Mouse (Mus musculus): ENCODE results near the gene Tbc1d16. TPM values are rescaled to one million over a fixed set of nuclear protein-coding genes. Genes with fewer than 3 reads are reported as not detected.

The Tbc1d16 gene
- polyA plus RNA-seq (2012; fragmentation: generic; extraction: Trizol) = 1 to 10 TPM in 1 of 2 experiments, under 1 TPM in 1; 0.36 to 3.0 TPM

DNA sequence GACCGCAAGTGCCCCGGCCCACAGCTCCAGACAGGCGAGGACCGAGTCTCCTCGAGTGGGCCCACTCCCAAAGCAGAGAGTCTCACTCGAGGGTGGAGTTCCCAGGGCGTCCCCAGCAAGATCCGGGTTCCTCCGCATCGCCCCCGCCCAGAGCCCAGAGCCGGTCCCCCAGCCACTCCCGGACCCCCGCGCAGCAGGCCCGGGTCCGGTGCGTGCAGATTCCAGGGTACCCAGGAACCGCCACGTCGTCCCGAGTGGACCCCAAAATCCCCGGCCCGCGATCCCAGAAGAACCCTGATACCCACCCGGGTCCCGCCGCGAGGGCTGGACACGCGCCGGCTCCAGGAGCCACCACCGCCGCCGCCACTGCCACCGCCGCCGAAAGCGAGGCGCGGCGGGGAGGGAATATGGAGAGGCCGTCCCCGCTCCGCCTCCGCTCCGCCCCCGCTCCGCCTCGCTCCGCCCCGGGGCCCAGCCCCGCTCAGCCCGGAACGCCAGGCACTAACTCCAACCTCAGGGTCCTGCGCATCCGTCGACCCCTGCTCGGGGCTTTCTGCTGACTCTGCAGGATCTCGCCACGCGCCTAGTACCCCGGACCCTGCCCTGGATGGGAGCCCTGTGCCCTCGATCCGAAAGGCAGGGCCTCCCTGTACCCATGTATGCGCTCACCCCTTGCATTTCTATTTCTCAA lies at the start of gene Tbc1d16, which contains the start of gene Ccdc40:
Tbc1d16 (minus strand) TSS at position 409 of the 691 bp plus-strand sequence.
Ccdc40 (plus strand) TSS at position 482 of the 691 bp plus-strand sequence.

GRCm38 (mm10) chr11:119267768-119268556 lies 39.7 kb upstream of the Tbc1d16 start, which contains the start of gene Gaa:
TSS of gene Gaa (plus strand) at chr11:119267887.

Other genes with a start within 250 kb of the Tbc1d16 start
- gene Enpp7, start 240.3 kb downstream of the Tbc1d16 start, polyA plus RNA-seq (2012; fragmentation: generic; extraction: Trizol) = not detected
- gene Cbx2, start 205.5 kb downstream of the Tbc1d16 start, polyA plus RNA-seq (2012; fragmentation: generic; extraction: Trizol) = 10 to 100 TPM in 1 of 2 experiments, 1 to 10 TPM in 1; 8.1 to 13.4 TPM
- 10 to 100 TPM in 1 of 2 experiments, 1 to 10 TPM in 1; 4.6 to 18.0 TPM for gene Cbx8, start 187.5 kb downstream of the Tbc1d16 start, polyA plus RNA-seq (2012; fragmentation: generic; extraction: Trizol)
- gene Cbx4, start 142.3 kb downstream of the Tbc1d16 start, polyA plus RNA-seq (2012; fragmentation: generic; extraction: Trizol) = 10 to 100 TPM in 1 of 2 experiments, 1 to 10 TPM in 1; 3.0 to 17.4 TPM
- under 1 TPM; 0.05 to 0.17 TPM for gene Ccdc40, start 73 bp upstream of the Tbc1d16 start, polyA plus RNA-seq (2012; fragmentation: generic; extraction: Trizol)
- 100 to 1,000 TPM in 1 of 2 experiments, 10 to 100 TPM in 1; 27.1 to 143 TPM for gene Gaa, start 39.4 kb upstream of the Tbc1d16 start, polyA plus RNA-seq (2012; fragmentation: generic; extraction: Trizol)
- 100 to 1,000 TPM; 278 to 525 TPM for gene Eif4a3, start 71.6 kb upstream of the Tbc1d16 start, polyA plus RNA-seq (2012; fragmentation: generic; extraction: Trizol)
- gene Card14, start 79.3 kb upstream of the Tbc1d16 start, polyA plus RNA-seq (2012; fragmentation: generic; extraction: Trizol) = under 1 TPM; 0.02 to 0.45 TPM
- gene Sgsh, start 127.0 kb upstream of the Tbc1d16 start, polyA plus RNA-seq (2012; fragmentation: generic; extraction: Trizol) = 10 to 100 TPM in 1 of 2 experiments, 1 to 10 TPM in 1; 3.1 to 12.2 TPM
- 1 to 10 TPM in 1 of 2 experiments, under 1 TPM in 1; 0.21 to 3.5 TPM for gene Slc26a11, start 127.1 kb upstream of the Tbc1d16 start, polyA plus RNA-seq (2012; fragmentation: generic; extraction: Trizol)
- gene Rnf213, start 164.6 kb upstream of the Tbc1d16 start, polyA plus RNA-seq (2012; fragmentation: generic; extraction: Trizol) = 10 to 100 TPM in 1 of 2 experiments, 1 to 10 TPM in 1; 4.0 to 30.9 TPM

Data from C3H10T1/2 (cell line).